Mouse (Mus musculus) hindbrain, embryonic 14.5 days (tissue): ENCODE results near the gene Trpt1. TPM values are rescaled to one million over a fixed set of nuclear protein-coding genes. Genes with fewer than 3 reads are reported as not detected.

Source experiments
- ATAC-seq: fragments of 200-750 bp; cut with Nextera tagmentation; 2 replicates; pipeline ENCODE4 v1.8.0; 2017; ENCODE audit warnings: moderate number of reproducible peaks, mild to moderate bottlenecking, moderate TSS enrichment, moderate library complexity; ENCODE audit not compliant: low FRiP score
- DNase-seq: peaks from one replicate; pipeline ENCODE4 v3.0.0-alpha.2; 2015; ENCODE audit warnings: low spot score
- H3K27ac ChIP-seq: fragments of 300-500 bp; sonication (generic); 2 replicates; pipeline ENCODE4 v1.5.1; 2014; ENCODE audit warnings: mild to moderate bottlenecking, moderate library complexity
- H3K27me3 ChIP-seq: fragments of 300-500 bp; sonication (generic); 2 replicates; pipeline ENCODE4 v1.6.1; 2014; ENCODE audit warnings: mild to moderate bottlenecking, low read length, mixed read lengths; ENCODE audit not compliant: control insufficient read depth, insufficient read depth
- H3K36me3 ChIP-seq: fragments of 300-500 bp; sonication (generic); replicated peaks from 2 replicates; pipeline ENCODE4 v1.6.1; 2014; ENCODE audit not compliant: control insufficient read depth, insufficient read depth
- H3K4me1 ChIP-seq: fragments of 300-500 bp; sonication (generic); replicated peaks from 2 replicates; pipeline ENCODE4 v1.6.1; 2014; ENCODE audit warnings: antibody characterized with exemption, low read length, mixed read lengths; ENCODE audit not compliant: control insufficient read depth, insufficient read depth
- H3K4me2 ChIP-seq: fragments of 300-500 bp; sonication (generic); replicated peaks from 2 replicates; pipeline ENCODE4 v1.6.1; 2014; ENCODE audit warnings: mild to moderate bottlenecking, moderate library complexity
- H3K4me3 ChIP-seq: fragments of 300-500 bp; sonication (generic); replicated peaks from 2 replicates; pipeline ENCODE4 v1.5.1; 2014; ENCODE audit warnings: mild to moderate bottlenecking, low read length
- H3K9ac ChIP-seq: fragments of 300-500 bp; sonication (generic); 2 replicates; pipeline ENCODE4 v1.6.1; 2014
- H3K9me3 ChIP-seq: fragments of 300-500 bp; sonication (generic); 2 replicates; pipeline ENCODE4 v1.6.1; 2016; ENCODE audit warnings: low read length; ENCODE audit not compliant: control insufficient read depth
- WGBS: fragments of 180-500 bp; shearing (Covaris S2); extraction: QIAGEN DNeasy Blood & Tissue Kit; methylation state at CpG from one replicate; pipeline ENCODE4 v1.1.7; 2014; 5-methylcytosine and 5-hydroxymethylcytosine counted together
- polyA plus RNA-seq: library from polyadenylated mRNA; unstranded; fragments of >200 nt; fragmentation: Nextera tagmentation; extraction: Ambion mirVana; gene quantifications from 2 replicates; pipeline ENCODE4 v1.2.1, GENCODE M21; 2014

Trpt1 gene
- polyA plus RNA-seq, 1 experiment from 2014 or later: 17.8 TPM

GRCm38 (mm10) chr19:7044706-7045105, 48.8 kb downstream of the Trpt1 start:
- H3K9me3 ChIP-seq: no peaks in the 10 kb centered on the region
- no peaks in the 10 kb centered on the region for H3K36me3 ChIP-seq
- H3K27me3 ChIP-seq: no peaks in the 10 kb centered on the region
- no peak overlapping the region for H3K27ac ChIP-seq
- no peak for DNase-seq
- no peak overlapping the region for H3K9ac ChIP-seq
- 46% methylated on average over 4 of the region's 4 CpGs for WGBS
- no peak overlapping the region for H3K4me3 ChIP-seq
- no peak for ATAC-seq
- no peak overlapping the region for H3K4me2 ChIP-seq
- peaks cover 5% of the 10 kb centered on the region; the same call in 1 of the 2 replicates for H3K4me1 ChIP-seq

Other genes with a start within 250 kb of the Trpt1 start
- 10.6 and 11.1 TPM in 2 replicates for gene Rps6ka4, start 155.5 kb upstream of the Trpt1 start, polyA plus RNA-seq
- 0.48 and 0.90 TPM in 2 replicates for gene Ccdc88b, start 137.9 kb upstream of the Trpt1 start, polyA plus RNA-seq
- gene Trmt112, start 86.4 kb upstream of the Trpt1 start, polyA plus RNA-seq: 107 and 118 TPM in 2 replicates
- 291 and 300 TPM in 2 replicates for gene Prdx5, start 86.0 kb upstream of the Trpt1 start, polyA plus RNA-seq
- 6.2 and 7.3 TPM in 2 replicates for gene Esrra, start 74.3 kb upstream of the Trpt1 start, polyA plus RNA-seq
- gene Catsperz, start 70.8 kb upstream of the Trpt1 start, polyA plus RNA-seq: 1.7 and 2.3 TPM in 2 replicates
- gene Kcnk4, start 61.6 kb upstream of the Trpt1 start, polyA plus RNA-seq: 8.5 and 10.9 TPM in 2 replicates
- 81.8 and 84.5 TPM in 2 replicates for gene Bad, start 54.3 kb upstream of the Trpt1 start, polyA plus RNA-seq
- 60.2 and 68.8 TPM in 2 replicates for gene Gpr137, start 53.7 kb upstream of the Trpt1 start, polyA plus RNA-seq
- 211 and 215 TPM in 2 replicates for gene Ppp1r14b, start 21.2 kb upstream of the Trpt1 start, polyA plus RNA-seq
- 10.6 and 11.4 TPM in 2 replicates for gene Plcb3, start 19.7 kb upstream of the Trpt1 start, polyA plus RNA-seq
- gene Fkbp2, start 15.6 kb upstream of the Trpt1 start, polyA plus RNA-seq: 99.2 and 101 TPM in 2 replicates
- 54.8 and 57.6 TPM in 2 replicates for gene Vegfb, start 8.5 kb upstream of the Trpt1 start, polyA plus RNA-seq
- 22.8 and 23.7 TPM in 2 replicates for gene Dnajc4, start 3.6 kb upstream of the Trpt1 start, polyA plus RNA-seq
- gene Nudt22, start within 50 bp of the Trpt1 start, polyA plus RNA-seq: 18.0 and 19.0 TPM in 2 replicates
- gene Fermt3, start 23.3 kb downstream of the Trpt1 start, polyA plus RNA-seq: 3.1 and 3.8 TPM in 2 replicates
- gene Stip1, start 43.8 kb downstream of the Trpt1 start, polyA plus RNA-seq: 204 and 230 TPM in 2 replicates
- gene Macrod1, start 60.7 kb downstream of the Trpt1 start, polyA plus RNA-seq: 5.2 and 6.9 TPM in 2 replicates
- gene Flrt1, start 109.6 kb downstream of the Trpt1 start, polyA plus RNA-seq: 8.7 and 9.5 TPM in 2 replicates
- 231 and 234 TPM in 2 replicates for gene Otub1, start 210.2 kb downstream of the Trpt1 start, polyA plus RNA-seq
- 1,225 and 1,275 TPM in 2 replicates for gene Cox8a, start 221.5 kb downstream of the Trpt1 start, polyA plus RNA-seq
- gene Naa40, start 245.1 kb downstream of the Trpt1 start, polyA plus RNA-seq: 67.6 and 69.1 TPM in 2 replicates